In genomic region chr11:40394283-40394758, GRCm38 (mm10) we compare ENCODE assay signal across 17 mouse cellular contexts.
DNase-seq lines count a peak whose midpoint lies in the region; ATAC-seq and TF ChIP-seq lines count a peak whose summit lies in the region.
"Had no signal": no experiment of that assay in that cellular context is flagged by ENCODE, and none has a peak within 500 bp of the region (broad histone marks: within the 10 kb centered on the region; RNA-seq: fewer than 3 reads in every experiment).

No protein-coding gene starts in this region.

- no peaks in the 10 kb centered on the region for H3K9me3 ChIP-seq in embryonic facial prominence, embryonic 11.5 days (replicated peaks; ENCODE audit: control insufficient read depth, low read length)
- H3K9me3 ChIP-seq in embryonic facial prominence, embryonic 10.5 days = no peaks in the 10 kb centered on the region
- H3K9me3 ChIP-seq in limb, embryonic 11.5 days (ENCODE audit: control insufficient read depth, low read length) = no peaks in the 10 kb centered on the region
- H3K9me3 ChIP-seq in limb, embryonic 10.5 days (replicated peaks) = no peaks in the 10 kb centered on the region
- H3K9me3 ChIP-seq in forebrain, embryonic 14.5 days (replicated peaks; ENCODE audit: control insufficient read depth, low read length) = no peaks in the 10 kb centered on the region
- no peaks in the 10 kb centered on the region for H3K9me3 ChIP-seq in lung, postnatal 0 days (ENCODE audit: low read length)
- H3K9me3 ChIP-seq: heart, embryonic 13.5 days; lung, embryonic 15.5 days had no signal

- TF ChIP-seq CTCF in lung, postnatal 0 days (IDR thresholded peaks at IDR 0.05) = no peak

- H3K36me3 ChIP-seq in embryonic facial prominence, embryonic 11.5 days (replicated peaks; ENCODE audit: control insufficient read depth, insufficient read depth, low read depth, low read length) = no peaks in the 10 kb centered on the region
- no peaks in the 10 kb centered on the region for H3K36me3 ChIP-seq in embryonic facial prominence, embryonic 10.5 days (replicated peaks)
- H3K36me3 ChIP-seq in limb, embryonic 11.5 days (ENCODE audit: control insufficient read depth, insufficient read depth, low read length) = no peaks in the 10 kb centered on the region
- no peaks in the 10 kb centered on the region for H3K36me3 ChIP-seq in limb, embryonic 10.5 days
- no peaks in the 10 kb centered on the region for H3K36me3 ChIP-seq in forebrain, embryonic 14.5 days (ENCODE audit: control insufficient read depth, insufficient read depth, low read length)
- H3K36me3 ChIP-seq in lung, postnatal 0 days (ENCODE audit: insufficient read depth, low read length) = no peaks in the 10 kb centered on the region
- H3K36me3 ChIP-seq: heart, embryonic 13.5 days; lung, embryonic 15.5 days had no signal

- ATAC-seq in embryonic facial prominence, embryonic 11.5 days (replicated peaks; ENCODE audit: insufficient number of reproducible peaks, low FRiP score, low TSS enrichment, low read depth) = peak; percentile 52; the same call in 1 of the 2 replicates
- ATAC-seq in limb, embryonic 11.5 days (ENCODE audit: insufficient number of reproducible peaks, low FRiP score, low TSS enrichment, low read depth) = peak; percentile 70
- peak; percentile 42; the same call in 1 of the 2 replicates for ATAC-seq in forebrain, embryonic 14.5 days
- no peak for ATAC-seq in lung, postnatal 0 days
- ATAC-seq: Patski had no signal

- no peak overlapping the region for H3K27ac ChIP-seq in embryonic facial prominence, embryonic 11.5 days (replicated peaks; ENCODE audit: low read depth, low read length)
- H3K27ac ChIP-seq in embryonic facial prominence, embryonic 10.5 days (replicated peaks) = no peak overlapping the region
- H3K27ac ChIP-seq in limb, embryonic 11.5 days (replicated peaks; ENCODE audit: low read depth, low read length) = no peak overlapping the region
- H3K27ac ChIP-seq in limb, embryonic 10.5 days = no peak overlapping the region; the same call in 1 of the 2 replicates
- no peak overlapping the region for H3K27ac ChIP-seq in forebrain, embryonic 14.5 days (ENCODE audit: low read depth, low read length)
- no peak overlapping the region for H3K27ac ChIP-seq in lung, postnatal 0 days (ENCODE audit: low read length)
- H3K27ac ChIP-seq: heart, embryonic 13.5 days; lung, embryonic 15.5 days had no signal

- H3K9ac ChIP-seq in embryonic facial prominence, embryonic 11.5 days (replicated peaks; ENCODE audit: low read length) = no peak overlapping the region
- H3K9ac ChIP-seq in limb, embryonic 11.5 days (ENCODE audit: low read length) = no peak overlapping the region
- H3K9ac ChIP-seq in forebrain, embryonic 14.5 days (ENCODE audit: low read length) = no peak overlapping the region
- H3K9ac ChIP-seq in lung, postnatal 0 days (replicated peaks; ENCODE audit: low read depth) = no peak overlapping the region
- H3K9ac ChIP-seq: heart, embryonic 13.5 days; lung, embryonic 15.5 days had no signal

- WGBS in embryonic facial prominence, embryonic 11.5 days = 32% methylated on average over 4 of the region's 4 CpGs
- WGBS in embryonic facial prominence, embryonic 10.5 days = 42% methylated on average over 4 of the region's 4 CpGs
- WGBS in limb, embryonic 11.5 days = 19% methylated on average over 4 of the region's 4 CpGs
- WGBS in limb, embryonic 10.5 days = 37% methylated on average over 4 of the region's 4 CpGs
- WGBS in forebrain, embryonic 14.5 days = 26% methylated on average over 4 of the region's 4 CpGs
- 49% methylated on average over 4 of the region's 4 CpGs for WGBS in lung, postnatal 0 days

- no peak overlapping the region for H3K4me2 ChIP-seq in embryonic facial prominence, embryonic 11.5 days (ENCODE audit: low read depth, low read length)
- no peak overlapping the region; the same call in 1 of the 2 replicates for H3K4me2 ChIP-seq in limb, embryonic 11.5 days (ENCODE audit: low read depth, severe bottlenecking)
- H3K4me2 ChIP-seq in forebrain, embryonic 14.5 days (ENCODE audit: low read length) = no peak overlapping the region
- no peak overlapping the region for H3K4me2 ChIP-seq in lung, postnatal 0 days (replicated peaks; ENCODE audit: low read depth, low read length)
- H3K4me2 ChIP-seq: heart, embryonic 13.5 days; liver, embryonic 11.5 days; lung, embryonic 15.5 days had no signal

- no peak for TF ChIP-seq EP300 in lung, postnatal 0 days (IDR thresholded peaks at IDR 0.05)

- DNase-seq in embryonic facial prominence, embryonic 11.5 days (ENCODE audit: low spot score) = peak; percentile 20
- no peak for DNase-seq in embryonic facial prominence, embryonic 10.5 days (ENCODE audit: low spot score)
- peak; percentile 27 for DNase-seq in limb, embryonic 11.5 days (ENCODE audit: low spot score)
- DNase-seq in limb, embryonic 10.5 days (ENCODE audit: low spot score) = no peak
- DNase-seq in forebrain, embryonic 14.5 days (ENCODE audit: low spot score) = peak; percentile 25
- DNase-seq in mesoderm, embryonic 11.5 days (ENCODE audit: low read depth, low spot score) = peak; percentile 19
- DNase-seq in lung, postnatal 0 days (ENCODE audit: low spot score) = no peak
- DNase-seq in heart, adult 8-10 months (ENCODE audit: low spot score) = no peak
- DNase-seq: cerebellum, adult 9-10 months; gastrocnemius, postnatal 36 days; kidney, adult 9 months; thymus, adult 18-20 months had no signal

- H3K4me1 ChIP-seq in embryonic facial prominence, embryonic 11.5 days (ENCODE audit: control insufficient read depth, insufficient read depth, low read length) = no peaks in the 10 kb centered on the region
- peaks cover 12% of the 10 kb centered on the region for H3K4me1 ChIP-seq in embryonic facial prominence, embryonic 10.5 days
- H3K4me1 ChIP-seq in limb, embryonic 11.5 days (ENCODE audit: control insufficient read depth, insufficient read depth, low read length) = peaks cover 7% of the 10 kb centered on the region; the same call in 1 of the 2 replicates
- peaks cover 28% of the 10 kb centered on the region for H3K4me1 ChIP-seq in limb, embryonic 10.5 days
- peaks cover 13% of the 10 kb centered on the region for H3K4me1 ChIP-seq in forebrain, embryonic 14.5 days (ENCODE audit: control insufficient read depth, insufficient read depth, low read length)
- H3K4me1 ChIP-seq in lung, postnatal 0 days (ENCODE audit: insufficient read depth, low read depth, low read length) = no peaks in the 10 kb centered on the region
- H3K4me1 ChIP-seq: heart, embryonic 13.5 days; lung, embryonic 15.5 days; megakaryocyte, embryonic 14.5 days had no signal

- H3K27me3 ChIP-seq in embryonic facial prominence, embryonic 11.5 days (ENCODE audit: control insufficient read depth, insufficient read depth, low read length) = no peaks in the 10 kb centered on the region
- H3K27me3 ChIP-seq in embryonic facial prominence, embryonic 10.5 days (replicated peaks; ENCODE audit: low read depth, poor library complexity, severe bottlenecking) = no peaks in the 10 kb centered on the region
- H3K27me3 ChIP-seq in limb, embryonic 11.5 days (ENCODE audit: control insufficient read depth, insufficient read depth, low read length) = no peaks in the 10 kb centered on the region
- H3K27me3 ChIP-seq in limb, embryonic 10.5 days (ENCODE audit: low read depth, poor library complexity, severe bottlenecking) = no peaks in the 10 kb centered on the region; the same call in 1 of the 2 replicates
- no peaks in the 10 kb centered on the region for H3K27me3 ChIP-seq in forebrain, embryonic 14.5 days (replicated peaks; ENCODE audit: control insufficient read depth, insufficient read depth, low read length)
- no peaks in the 10 kb centered on the region for H3K27me3 ChIP-seq in lung, postnatal 0 days (replicated peaks; ENCODE audit: insufficient read depth, low read length)
- H3K27me3 ChIP-seq: heart, embryonic 13.5 days; lung, embryonic 15.5 days; megakaryocyte, embryonic 14.5 days; Patski had no signal

- no peak overlapping the region for H3K4me3 ChIP-seq in embryonic facial prominence, embryonic 11.5 days (ENCODE audit: low read depth, low read length)
- H3K4me3 ChIP-seq in embryonic facial prominence, embryonic 10.5 days = no peak overlapping the region
- H3K4me3 ChIP-seq in limb, embryonic 11.5 days (ENCODE audit: low read depth, low read length) = no peak overlapping the region
- no peak overlapping the region for H3K4me3 ChIP-seq in limb, embryonic 10.5 days
- H3K4me3 ChIP-seq in forebrain, embryonic 14.5 days (ENCODE audit: low read depth, low read length) = no peak overlapping the region
- no peak overlapping the region for H3K4me3 ChIP-seq in lung, postnatal 0 days (ENCODE audit: low read depth, low read length)
- H3K4me3 ChIP-seq: heart, embryonic 13.5 days; lung, embryonic 15.5 days; megakaryocyte, embryonic 14.5 days had no signal

Comparison
In these comparisons a context has a peak if more than half of its experiments do, and no peak if none do; other contexts are left out.
1. DNase-seq: peak in embryonic facial prominence, embryonic 11.5 days (single experiment), limb, embryonic 11.5 days (single experiment), forebrain, embryonic 14.5 days (single experiment) and mesoderm, embryonic 11.5 days (single experiment); none in embryonic facial prominence, embryonic 10.5 days (single experiment), limb, embryonic 10.5 days (single experiment), lung, postnatal 0 days (single experiment) and heart, adult 8-10 months (single experiment).